Mouse (Mus musculus): Measurements from ENCODE around the gene Gdf11.

Gene Gdf11

GRCm38 (mm10) chr10:128918246-128918645 lies 26.7 kb upstream of the Gdf11 start:
- peak; percentile 56 for DNase-seq

- no peak for DNase-seq
Measured at GRCm38 (mm10) chr10:128917400-128917799, 25.9 kb upstream of the Gdf11 start.

- no peak for DNase-seq
Measured at GRCm38 (mm10) chr10:128916665-128917064, 25.1 kb upstream of the Gdf11 start.

GRCm38 (mm10) chr10:128915550-128915949 lies 24.0 kb upstream of the Gdf11 start:
- DNase-seq, result no peak

- DNase-seq, result no peak
Measured at GRCm38 (mm10) chr10:128913696-128914095, 22.2 kb upstream of the Gdf11 start.

- DNase-seq, result peak; percentile 92
Measured at GRCm38 (mm10) chr10:128913219-128913618, 21.7 kb upstream of the Gdf11 start.

GRCm38 (mm10) chr10:128912791-128913190 lies 21.3 kb upstream of the Gdf11 start:
- no peak for DNase-seq

- DNase-seq, result no peak
Measured at GRCm38 (mm10) chr10:128912268-128912667, 20.8 kb upstream of the Gdf11 start.

GRCm38 (mm10) chr10:128911430-128911829 lies 19.9 kb upstream of the Gdf11 start:
- no peak for DNase-seq

- peak; percentile 62 for DNase-seq
Measured at GRCm38 (mm10) chr10:128910066-128910841, 18.7 kb upstream of the Gdf11 start.

- DNase-seq, result peak; percentile 65
Measured at GRCm38 (mm10) chr10:128909567-128910028, 18.1 kb upstream of the Gdf11 start.

- DNase-seq, result no peak
Measured at GRCm38 (mm10) chr10:128908778-128909448, 17.4 kb upstream of the Gdf11 start.

- DNase-seq, result no peak
Measured at GRCm38 (mm10) chr10:128904812-128905211, 13.3 kb upstream of the Gdf11 start.

- no peak for DNase-seq
Measured at GRCm38 (mm10) chr10:128902409-128902988, 11.0 kb upstream of the Gdf11 start.

GRCm38 (mm10) chr10:128901409-128901808 lies 9.9 kb upstream of the Gdf11 start:
- DNase-seq, result no peak

- no peak for DNase-seq
Measured at GRCm38 (mm10) chr10:128900698-128901097, 9.2 kb upstream of the Gdf11 start, which contains the start of gene Cd63. Gene Cd63, plus strand, starts transcription at chr10:128900989.

GRCm38 (mm10) chr10:128899759-128900490 lies 8.4 kb upstream of the Gdf11 start:
- DNase-seq, result no peak

GRCm38 (mm10) chr10:128897501-128897900 lies 6.0 kb upstream of the Gdf11 start:
- no peak for DNase-seq

- DNase-seq, result no peak
Measured at GRCm38 (mm10) chr10:128896807-128897206, 5.3 kb upstream of the Gdf11 start.

GRCm38 (mm10) chr10:128895952-128896693 lies 4.6 kb upstream of the Gdf11 start:
- peak; percentile 64 for DNase-seq

GRCm38 (mm10) chr10:128895437-128895836 lies 3.9 kb upstream of the Gdf11 start:
- DNase-seq, result peak; percentile 58

GRCm38 (mm10) chr10:128892246-128892645 lies 728 bp upstream of the Gdf11 start:
- no peak for DNase-seq

Measured in right cerebral cortex, postnatal 14 days (tissue).